Mouse (Mus musculus) kidney, adult 11 months (tissue): ENCODE measurements at regions not wholly inside any gene's neighbourhood (a gene's known extent, or its start where the extent isn't known, plus 50 kb on each side); places are given as distances from the start of the nearest gene placed in this dataset.
"Not testable (repeated sequence)": the region's sequence is repeated elsewhere in the genome, so short reads cannot be mapped to it uniquely, and the experiment has no call there.

ENCODE experiments used
- DNase-seq: peaks from one replicate; pipeline ENCODE4 v3.0.0; 2022

DNA sequence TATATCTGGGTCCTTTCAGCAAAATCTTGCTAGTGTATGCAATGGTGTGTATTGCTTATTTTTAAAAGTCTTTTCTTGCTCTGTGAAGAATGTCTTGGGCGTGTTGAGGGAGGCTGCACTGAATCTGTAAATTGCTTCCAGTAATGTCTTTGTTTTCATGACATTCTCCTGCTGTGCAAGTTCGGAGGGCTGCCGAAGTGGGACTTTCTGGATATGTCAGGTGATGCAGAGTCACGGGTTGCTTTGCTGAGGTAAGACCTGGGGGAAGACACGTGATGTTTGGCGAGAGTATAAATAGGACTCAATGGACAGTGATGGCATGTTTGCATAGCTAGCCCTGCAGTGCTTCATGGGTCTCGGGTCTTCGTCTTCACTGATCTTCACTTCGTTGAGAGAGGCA is 329.2 kb upstream of the Nr5a2 start:
- DNase-seq = no peak

DNA sequence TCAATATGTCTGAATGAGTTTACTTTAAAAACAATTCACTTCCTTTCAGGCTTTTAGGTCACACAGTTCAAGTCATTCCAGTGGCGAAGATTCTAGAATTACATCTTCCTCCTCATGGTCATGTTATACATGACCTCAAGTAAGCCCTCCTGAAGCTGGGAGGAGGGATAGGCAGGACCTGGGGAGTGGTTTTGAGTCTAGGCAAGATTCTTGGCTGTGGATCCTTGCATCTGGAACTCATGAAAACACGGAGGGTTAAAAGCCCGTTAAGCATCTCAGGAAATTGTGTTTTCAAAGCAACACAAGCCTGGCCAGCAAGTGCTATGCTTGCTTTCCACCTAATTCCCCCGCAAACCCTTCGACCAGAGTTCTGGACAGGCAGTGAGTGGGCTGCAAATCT is 323.0 kb upstream of the Nr5a2 start:
- no peak for DNase-seq

DNA sequence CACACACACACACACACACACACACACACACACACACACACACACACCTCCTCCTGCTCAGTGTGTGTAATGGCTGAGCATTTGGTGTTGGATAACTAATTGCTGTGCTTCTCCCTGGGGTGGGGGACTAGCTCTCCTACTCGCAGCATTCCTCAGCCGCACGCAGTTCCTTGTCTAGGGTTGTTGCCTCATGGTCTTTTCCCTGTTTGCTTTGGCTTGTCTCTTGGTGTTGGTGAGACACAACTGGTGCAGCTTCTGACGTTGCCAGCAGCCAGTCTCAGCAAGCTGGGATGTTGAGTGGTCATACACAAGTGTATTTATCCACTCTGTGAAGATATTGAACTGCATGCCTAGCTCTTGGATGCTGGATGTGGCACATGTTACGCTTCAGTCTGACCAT is 322.2 kb upstream of the Nr5a2 start:
- DNase-seq = no peak

DNA sequence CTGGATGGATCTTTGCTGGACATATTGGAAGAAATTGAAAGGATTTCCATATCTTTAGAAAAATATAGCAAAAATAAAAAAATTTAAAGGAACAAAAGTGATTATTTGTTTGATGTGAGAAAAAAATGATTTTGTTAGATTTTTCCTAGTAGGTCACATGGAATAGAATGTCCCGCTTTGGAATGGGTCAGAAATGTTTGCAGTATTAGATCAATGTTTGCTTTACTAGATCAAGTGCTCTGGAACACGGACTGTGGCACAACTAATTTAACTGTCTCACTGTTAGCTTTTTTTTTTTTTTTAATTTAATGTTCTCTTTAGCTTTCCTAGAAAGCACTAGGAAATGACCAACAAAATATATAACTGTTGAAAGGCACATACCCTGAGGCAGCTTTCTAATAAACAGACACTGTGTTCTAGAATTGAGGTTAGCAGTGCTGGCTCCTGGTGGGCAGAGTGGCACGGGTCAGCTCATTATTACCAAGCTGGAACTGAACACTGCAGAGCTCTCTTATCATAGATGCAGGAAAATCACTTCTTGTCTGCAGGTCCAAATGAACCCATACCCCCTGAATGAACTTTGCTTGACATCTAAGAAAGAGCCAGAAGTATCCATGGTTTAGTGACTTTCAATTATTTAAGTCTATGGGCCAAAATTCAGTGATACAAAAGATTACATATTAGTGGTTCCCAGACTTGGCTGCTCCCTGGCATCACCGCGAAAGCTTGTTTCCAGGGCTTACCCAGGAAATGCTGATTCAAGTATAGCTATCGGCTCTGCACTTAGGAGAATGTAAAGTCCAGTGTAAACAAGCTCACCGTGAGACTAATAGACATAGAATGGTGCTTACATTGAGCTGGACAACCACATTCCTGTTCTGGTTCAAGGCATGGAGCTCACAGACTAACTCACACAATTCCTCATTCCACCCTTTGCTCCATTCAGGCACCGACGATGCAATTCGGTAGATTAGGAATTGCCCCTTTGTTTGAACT is 320.4 kb upstream of the Nr5a2 start:
- DNase-seq = no peak

DNA sequence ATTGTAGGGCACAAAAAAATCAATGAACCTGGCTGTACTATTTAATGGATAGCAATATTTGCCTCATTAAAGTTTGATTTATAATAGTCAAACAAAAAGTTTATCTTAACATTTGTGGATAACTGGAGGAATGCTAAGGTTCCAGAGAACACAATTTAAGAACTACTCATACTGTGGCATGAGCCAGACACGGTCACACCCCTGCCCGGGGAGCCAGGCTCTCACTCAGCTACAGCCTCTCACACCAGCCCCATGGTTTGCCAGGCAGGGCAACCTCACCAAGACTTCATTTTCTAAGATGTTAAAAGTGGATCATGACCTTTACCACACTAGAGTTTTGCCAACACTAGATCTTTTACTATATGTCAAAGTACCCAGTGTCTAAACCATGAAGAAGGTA is 319.7 kb upstream of the Nr5a2 start:
- DNase-seq = no peak

DNA sequence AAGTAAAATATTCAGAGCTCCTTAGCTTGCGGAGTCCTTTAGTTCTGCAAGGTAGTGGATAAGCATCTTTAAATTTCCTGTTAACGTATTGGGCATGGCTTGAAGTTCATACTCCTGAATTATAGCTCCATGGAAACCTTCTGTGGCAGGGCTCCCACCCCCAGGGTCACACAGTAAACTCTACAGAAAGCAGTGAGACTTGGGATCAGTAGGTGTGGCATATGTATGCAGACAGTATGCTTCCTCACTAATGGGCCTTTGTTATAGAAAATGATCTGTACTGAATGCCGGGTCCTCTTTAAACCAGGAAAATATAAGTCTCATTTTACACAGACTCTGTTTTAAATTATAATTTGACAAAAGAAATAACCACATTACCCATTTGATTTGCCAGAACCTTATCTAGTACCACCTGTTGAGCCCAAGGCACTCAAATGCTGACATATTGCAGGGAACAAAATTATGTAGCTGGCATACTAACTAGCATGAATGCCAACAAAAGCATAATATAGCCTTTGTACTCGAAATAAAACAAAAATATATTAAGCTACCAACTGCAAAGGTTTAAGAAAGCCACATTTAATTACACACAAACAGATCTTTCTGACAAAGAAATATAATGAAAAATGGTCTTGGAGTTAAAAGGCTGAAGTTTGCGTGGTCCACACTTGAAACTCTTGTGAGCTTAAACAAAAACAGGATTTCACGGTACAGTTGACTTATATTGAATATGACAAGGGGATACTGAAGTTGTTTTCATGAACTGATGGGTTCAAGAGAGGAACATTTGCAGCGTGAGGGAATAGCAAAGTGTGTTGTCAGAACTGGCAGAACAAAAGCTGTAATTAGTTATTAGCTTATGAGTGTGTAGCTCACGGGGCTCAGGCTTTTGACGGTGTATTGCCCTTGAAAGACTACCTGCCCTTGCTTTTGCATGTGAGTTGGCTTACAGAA is 310.7 kb upstream of the Nr5a2 start:
- DNase-seq = no peak

DNA sequence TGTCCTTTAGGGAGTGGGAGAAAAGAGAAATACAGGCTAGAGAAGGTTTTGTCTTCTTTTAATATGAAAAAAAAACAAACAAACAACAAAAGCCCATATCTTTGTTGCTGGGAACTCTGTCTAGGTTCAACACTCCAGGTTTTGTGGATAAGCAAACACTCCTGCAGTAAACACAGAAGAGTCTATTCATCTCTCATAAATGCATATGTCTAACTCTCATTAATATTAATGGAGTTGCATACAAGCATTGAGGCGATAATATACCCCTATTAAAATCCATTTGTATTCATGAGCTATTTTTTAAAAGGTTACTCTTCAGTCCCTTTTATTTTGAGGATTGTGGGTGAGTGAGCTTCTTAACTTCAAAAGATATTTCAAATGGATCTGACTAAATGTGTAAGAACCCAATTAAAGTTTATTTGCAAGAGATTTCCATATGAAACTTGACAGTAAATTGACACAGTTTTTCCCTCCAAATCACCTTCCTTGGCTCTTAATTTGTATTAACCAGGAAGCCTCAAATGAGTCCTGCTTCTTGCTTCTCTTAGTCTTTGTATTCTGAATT is 302.6 kb upstream of the Nr5a2 start:
- DNase-seq = no peak

DNA sequence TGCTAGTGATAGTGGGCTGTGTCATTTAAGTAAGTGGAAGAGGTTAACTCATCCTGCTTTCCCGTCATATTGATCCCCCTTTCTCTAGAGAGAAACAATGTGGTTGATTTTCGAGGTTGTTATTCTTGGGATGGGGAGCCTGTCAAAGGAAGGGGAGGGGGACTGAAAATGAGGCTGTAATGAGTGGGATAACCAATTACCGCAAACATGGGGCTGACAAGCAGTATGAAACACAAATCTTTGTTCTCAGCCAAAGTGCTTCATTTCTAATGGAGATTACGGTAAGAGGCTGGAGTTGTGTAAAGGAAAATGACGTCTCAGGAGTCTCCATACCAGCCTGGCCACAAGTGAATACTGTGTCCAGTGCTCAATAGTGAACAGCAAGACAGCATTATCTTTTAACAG is 301.9 kb upstream of the Nr5a2 start:
- no peak for DNase-seq

DNA sequence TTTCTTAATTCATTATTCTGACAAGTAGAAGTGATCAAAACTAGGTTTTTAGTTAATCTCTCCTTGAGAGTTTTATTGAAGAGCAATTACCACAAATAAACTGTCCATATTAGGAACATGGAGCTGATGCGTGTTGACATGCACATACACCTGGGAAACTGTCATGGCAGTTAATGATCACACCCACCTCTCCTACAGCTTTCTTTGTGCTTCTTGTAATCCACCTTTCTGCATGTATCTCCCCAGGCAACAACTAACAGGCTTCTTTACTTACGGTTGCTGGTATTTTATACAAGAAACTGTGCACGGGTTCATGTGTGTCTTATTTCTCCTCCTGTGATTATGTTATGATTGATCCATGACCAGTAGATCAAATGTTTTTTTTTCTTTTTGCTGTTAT is 296.0 kb upstream of the Nr5a2 start:
- no peak for DNase-seq

DNA sequence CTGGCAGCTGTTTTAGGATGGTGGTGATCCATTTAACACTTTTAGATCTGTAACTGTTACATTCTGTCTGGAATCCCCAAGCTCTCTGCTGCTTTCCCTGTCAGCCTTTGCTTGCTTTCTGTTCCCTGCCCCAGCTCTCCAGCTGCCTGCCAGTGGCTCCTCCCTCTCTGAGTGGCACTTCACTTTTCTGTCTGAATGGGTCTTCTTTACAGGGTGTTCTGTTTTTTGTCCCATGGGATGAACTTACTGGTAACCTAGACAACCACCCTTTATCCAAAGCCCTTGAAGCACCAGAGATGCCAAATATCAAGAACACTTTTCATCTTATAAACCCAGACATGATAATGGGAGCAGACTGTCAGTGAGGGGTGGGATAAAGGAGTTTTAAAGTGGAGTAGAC is 294.8 kb upstream of the Nr5a2 start:
- DNase-seq = no peak

DNA sequence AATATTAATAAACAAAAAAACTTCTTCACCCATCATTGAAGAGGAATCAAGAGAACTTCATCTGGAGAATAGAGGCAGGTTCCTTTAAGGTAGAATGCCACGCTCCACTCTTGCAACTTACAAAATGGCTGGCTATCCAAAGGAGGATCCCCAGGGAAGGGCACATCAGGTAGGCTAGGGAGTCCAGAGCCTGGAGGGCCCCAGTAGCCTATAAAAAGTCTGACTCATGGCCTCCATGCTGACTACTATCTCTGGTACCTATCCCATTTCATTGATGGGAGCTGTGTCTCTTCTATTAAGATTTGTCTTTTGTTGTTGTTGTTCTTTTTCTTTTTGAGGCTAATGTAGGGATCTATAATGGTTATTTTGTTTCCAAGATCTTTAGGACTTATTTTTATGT is 294.4 kb upstream of the Nr5a2 start:
- no peak for DNase-seq

DNA sequence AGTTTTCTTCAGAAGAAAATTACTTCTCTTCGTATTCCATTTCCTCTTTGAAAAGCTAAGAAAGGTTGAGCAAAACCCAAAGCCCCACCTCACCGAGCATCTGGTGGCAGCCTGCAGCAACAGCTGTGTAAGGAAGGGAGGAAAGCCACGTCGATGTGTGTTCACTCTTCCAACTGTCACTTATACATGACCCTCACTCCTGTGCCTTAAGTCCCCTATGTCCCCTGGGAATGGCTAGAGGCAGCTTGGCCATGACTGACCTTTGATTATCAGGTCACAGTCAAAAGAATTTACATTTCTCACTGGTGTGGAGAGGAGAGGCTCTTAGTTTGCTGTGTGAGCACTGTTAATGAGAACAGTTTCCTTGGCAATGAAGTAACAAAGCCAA is 266.8 kb upstream of the Nr5a2 start:
- no peak for DNase-seq

DNA sequence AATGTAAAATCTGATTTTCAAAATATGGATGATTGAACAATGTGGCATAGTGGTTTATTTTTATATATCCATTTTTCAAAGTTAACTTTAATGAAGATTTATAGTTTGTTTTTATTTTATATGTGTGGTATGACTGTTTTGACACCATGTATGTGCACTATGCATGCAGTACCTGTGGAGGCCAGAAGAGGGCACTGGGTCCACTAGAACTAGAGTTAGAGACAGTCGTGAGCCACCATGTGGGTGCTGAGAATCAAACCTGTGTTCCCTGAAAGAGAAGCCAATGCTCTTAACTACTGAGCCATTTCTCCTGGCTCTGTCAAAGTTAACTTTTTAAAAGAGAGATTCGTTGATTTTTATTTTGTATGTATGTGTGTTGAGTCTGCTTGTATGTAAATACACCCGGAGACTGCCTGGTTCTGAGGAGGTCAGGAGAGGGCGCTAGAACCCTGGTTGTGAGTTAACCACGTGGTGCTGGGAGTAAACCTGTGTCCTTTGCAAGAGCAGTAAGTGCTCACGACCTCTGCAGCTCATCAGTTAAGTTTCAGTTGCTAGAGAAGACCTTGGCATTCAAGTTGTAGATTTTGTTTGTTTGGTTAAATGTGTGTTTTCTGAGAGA is 266.3 kb upstream of the Nr5a2 start:
- no peak for DNase-seq

DNA sequence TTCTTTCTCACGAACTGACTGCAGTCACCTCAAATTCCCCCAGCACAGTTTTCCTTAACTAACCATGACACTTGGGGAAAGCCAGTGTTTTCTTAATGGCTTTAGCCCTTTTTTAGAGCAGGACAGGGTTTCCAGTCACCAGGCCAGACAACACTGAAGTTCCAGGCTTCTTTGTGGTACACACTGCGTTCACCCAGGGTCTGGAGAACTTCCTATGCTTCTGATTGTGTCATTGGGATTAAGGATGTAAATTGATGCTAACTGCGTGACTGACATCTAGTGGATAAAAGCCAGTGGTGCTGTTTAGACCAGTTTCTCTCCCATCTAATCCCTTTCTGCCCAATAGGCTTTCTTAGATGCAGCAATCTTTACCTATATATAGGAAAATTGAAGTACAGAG is 265.2 kb upstream of the Nr5a2 start:
- no peak for DNase-seq

DNA sequence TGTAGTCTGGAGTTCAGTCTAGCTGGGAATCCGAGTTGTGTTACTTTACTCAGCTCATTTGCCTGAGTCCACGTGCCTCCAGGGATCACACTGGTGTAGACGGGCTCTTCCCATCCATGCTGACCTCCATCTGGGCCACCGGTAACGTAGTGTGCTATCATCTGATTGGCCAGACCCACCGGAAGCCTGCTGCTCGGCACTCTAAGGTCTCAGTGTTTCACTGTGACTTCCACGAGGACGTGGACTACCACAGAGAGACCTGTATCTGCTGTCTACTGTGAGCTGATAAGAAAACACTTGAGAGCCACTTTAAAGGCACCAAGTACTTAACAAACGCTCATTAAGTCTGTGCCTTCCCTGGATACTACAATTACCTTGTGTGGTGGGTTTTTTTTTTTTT is 262.8 kb upstream of the Nr5a2 start:
- DNase-seq = no peak

DNA sequence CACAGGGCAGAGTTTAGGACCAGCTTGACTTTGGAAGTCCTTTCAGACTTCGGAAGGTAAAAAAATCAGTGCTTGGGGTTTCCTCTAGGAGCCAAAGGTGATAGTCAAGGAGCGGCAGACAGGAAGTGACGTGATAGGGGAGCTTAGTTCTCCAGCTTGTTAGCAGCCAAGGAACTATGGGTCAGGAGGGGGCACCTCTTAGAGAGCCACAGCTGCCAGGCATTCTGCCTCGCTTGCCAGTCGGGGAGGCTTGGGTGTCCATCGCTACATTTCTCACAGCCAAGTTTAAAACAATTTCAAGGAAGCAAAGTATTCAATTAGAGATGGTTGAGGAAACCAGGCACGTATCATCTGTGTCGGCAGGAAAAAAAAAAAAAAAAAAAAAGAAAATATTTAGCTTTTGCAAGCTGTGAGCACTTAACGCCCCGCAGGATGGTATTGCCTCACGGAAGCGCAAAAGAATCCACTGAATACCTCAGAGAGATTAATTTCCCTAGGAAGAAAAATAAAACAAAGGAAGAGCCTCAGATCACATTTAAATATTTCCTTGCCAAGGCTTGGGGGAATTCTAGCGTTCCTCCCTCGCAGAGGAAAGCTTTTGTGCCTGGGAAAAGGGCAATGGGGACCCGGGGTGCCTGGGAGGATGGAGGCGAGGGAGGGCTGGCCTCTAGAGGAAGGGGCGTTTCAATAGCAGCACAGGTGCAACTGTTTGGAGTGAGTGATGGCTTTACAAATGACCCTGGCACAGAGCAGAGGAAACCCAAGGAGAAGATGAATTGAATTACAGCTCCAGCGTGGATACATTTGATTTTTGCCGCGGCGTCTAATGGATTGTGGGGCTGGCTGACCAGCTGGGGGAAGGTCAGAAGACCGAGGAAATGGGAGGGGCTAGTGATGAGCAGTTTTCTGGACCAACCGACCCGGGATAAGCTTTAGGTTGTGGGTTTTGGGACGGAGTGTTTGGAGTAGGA is 261.1 kb upstream of the Nr5a2 start:
- DNase-seq = no peak

DNA sequence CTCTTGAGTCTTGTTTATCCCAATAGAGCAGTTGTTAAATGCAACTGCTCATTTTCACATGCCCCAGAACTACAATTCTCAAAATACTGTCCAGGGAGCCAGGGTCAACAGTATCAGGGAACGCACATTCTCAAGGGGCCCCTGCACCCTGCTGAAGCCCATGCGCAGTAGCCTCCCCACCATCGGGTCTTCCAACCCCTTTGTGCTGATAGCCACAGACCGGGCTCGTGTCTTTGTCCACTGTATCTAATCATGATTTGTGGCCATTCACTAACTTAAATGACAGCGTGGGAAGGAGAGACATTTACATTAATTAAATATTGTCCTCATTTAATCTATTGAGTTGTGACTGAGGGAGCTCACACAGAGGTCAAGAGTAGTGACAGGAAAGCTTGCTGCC is 260.0 kb upstream of the Nr5a2 start:
- no peak for DNase-seq

DNA sequence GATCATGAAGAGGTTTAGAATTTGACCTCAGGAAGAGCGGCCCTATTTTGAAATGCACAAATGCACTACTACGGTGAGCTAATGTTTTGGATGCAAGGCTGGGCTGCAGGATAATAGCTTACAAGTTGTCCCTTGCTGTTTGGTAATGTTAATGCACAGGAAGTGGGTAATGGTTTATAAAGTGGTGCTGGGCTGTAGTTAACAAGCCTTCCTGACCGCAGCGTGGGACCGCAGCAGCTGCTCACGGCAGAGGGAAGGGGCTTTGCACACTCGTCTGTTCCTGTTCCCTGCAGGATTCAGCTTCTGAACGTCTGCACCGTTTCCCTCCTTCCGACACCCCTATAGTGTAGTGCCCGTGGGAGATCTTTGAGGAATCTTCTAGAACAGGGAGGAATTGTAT is 258.4 kb upstream of the Nr5a2 start:
- DNase-seq = no peak

DNA sequence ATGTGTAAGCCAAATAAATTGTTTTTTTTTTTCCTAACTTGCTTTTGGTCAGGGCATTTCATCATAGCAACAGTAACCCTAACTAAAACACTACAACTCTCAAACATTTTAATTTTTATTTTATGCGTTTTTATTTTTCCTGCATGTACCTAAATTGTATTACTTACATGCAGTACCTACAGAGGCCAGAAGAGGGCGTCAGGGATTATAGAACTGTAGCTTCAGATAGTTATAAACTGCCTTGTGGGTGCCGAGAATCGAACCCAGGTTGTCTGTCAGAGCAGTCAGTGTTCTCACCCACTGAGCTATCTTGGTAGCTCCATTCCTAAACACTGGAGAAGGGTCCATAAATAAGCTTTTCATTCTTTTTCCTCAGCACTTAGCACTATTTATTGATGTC is 257.8 kb upstream of the Nr5a2 start:
- DNase-seq = no peak

DNA sequence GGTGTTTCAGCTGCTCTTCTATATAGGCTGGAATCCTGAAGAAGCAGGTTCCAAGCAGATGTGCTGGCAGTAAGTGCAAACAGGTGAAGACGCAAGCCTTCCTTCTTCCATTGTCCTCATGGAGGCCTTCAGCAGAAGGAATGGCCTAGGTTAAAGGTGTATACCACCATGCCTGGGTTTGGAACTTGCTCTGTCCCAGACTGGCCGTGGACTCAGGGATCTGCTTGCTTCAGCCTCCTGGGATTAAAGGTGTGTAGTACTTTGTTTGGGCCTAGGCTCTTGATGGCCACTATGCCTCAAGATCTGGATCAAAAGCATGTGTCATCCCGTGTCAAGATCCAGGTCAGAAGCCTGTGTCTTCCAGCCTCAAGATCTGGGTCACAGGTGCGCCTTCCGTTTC is 257.0 kb upstream of the Nr5a2 start:
- no peak for DNase-seq

DNA sequence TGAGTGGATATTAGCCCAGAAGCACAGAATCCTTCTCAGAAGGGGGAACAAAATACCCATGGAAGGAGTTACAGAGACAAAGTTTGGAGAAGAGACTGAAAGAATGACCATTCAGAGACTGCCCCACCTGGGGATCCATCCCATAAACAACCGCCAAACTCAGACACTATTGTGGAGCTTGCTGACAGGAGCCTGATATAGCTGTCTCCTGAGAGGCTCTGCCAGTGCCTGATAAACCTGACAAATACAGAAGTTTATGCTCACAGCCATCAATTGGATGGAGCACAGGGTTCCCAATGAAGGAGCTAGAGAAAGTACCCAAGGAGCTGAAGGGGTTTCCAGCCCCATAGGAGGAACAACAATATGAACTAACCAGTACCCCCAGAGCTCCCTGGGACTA is 254.1 kb upstream of the Nr5a2 start:
- DNase-seq = not testable (repeated sequence)

DNA sequence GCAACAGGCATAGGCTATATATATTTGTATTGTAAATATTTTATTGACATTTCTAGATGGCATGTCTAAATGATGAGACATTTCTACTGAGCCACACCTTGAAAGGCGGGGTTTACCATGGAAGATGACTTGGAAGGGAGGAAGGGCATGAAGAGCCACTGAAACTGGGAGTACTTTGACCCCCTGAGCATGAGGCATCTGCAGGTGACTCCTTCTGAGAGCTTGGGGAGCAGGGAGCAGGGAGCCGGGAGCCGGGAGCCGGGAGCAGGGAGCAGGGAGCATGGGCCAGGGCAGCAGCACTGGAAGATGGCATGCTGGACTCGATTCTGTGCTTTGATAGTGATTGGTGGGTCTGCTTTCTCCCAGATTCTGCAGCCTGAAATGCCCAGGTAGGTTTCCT is 253.5 kb upstream of the Nr5a2 start:
- no peak for DNase-seq
